Mouse (Mus musculus): ENCODE data around the gene Cd3e. TPM values are rescaled to one million over a fixed set of nuclear protein-coding genes. Genes with fewer than 3 reads are reported as not detected.

The Cd3e gene
- polyA plus RNA-seq, 1 experiment from 2014 or later = not detected

DNA sequence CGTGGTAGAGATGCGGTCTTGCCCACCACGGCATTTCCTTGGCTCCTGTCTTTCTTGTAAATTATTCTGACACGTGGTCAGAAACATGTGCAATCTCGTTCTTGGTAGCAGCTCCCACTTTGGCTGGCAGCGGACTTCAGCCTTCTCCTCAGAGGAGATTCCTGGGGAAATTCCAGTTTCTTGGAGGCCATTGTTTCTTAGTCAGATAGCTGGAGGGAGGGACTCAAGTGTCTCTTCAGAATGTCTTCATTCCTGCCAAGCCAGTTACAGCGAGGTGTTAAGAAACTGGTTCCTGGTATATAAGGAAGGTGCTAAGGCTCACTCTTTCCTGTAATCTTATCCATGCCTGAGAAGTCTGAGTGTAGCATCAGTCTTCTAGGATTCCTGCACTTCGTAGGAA is 17.9 kb upstream of the Cd3e start:
- no peak for DNase-seq
- Histone ChIP-seq H3K27me3 (ENCODE audit: control insufficient read depth, insufficient read depth, low read length) (no peaks in the 10 kb centered on the region), H3K4me3 (replicated peaks; ENCODE audit: low read depth, low read length) (no peak overlapping the region), H3K4me2 (ENCODE audit: low read length) (no peak overlapping the region), H3K36me3 (ENCODE audit: control insufficient read depth, insufficient read depth, low read length) (no peaks in the 10 kb centered on the region), H3K9ac (replicated peaks; ENCODE audit: low read length) (no peak overlapping the region), H3K4me1 (ENCODE audit: control insufficient read depth, insufficient read depth, low read length) (no peaks in the 10 kb centered on the region), H3K27ac (replicated peaks; ENCODE audit: low read depth, low read length) (no peak overlapping the region), H3K9me3 (ENCODE audit: control insufficient read depth, low read length) (no peaks in the 10 kb centered on the region)
- 74% methylated on average over 8 of the region's 8 CpGs for WGBS
- ATAC-seq (ENCODE audit: low FRiP score, low TSS enrichment) = no peak

- DNase-seq (no peak), ATAC-seq (ENCODE audit: low FRiP score, low TSS enrichment) (no peak)
- Histone ChIP-seq H3K36me3 (ENCODE audit: control insufficient read depth, insufficient read depth, low read length) (no peaks in the 10 kb centered on the region), H3K9me3 (ENCODE audit: control insufficient read depth, low read length) (no peaks in the 10 kb centered on the region), H3K4me1 (ENCODE audit: control insufficient read depth, insufficient read depth, low read length) (no peaks in the 10 kb centered on the region), H3K4me2 (ENCODE audit: low read length) (no peak overlapping the region), H3K27ac (replicated peaks; ENCODE audit: low read depth, low read length) (no peak overlapping the region), H3K27me3 (ENCODE audit: control insufficient read depth, insufficient read depth, low read length) (no peaks in the 10 kb centered on the region), H3K9ac (replicated peaks; ENCODE audit: low read length) (no peak overlapping the region), H3K4me3 (replicated peaks; ENCODE audit: low read depth, low read length) (no peak overlapping the region)
- 86% methylated on average over 2 of the region's 2 CpGs for WGBS
Measured at GRCm38 (mm10) chr9:45024187-45024586, 14.8 kb upstream of the Cd3e start.

DNA sequence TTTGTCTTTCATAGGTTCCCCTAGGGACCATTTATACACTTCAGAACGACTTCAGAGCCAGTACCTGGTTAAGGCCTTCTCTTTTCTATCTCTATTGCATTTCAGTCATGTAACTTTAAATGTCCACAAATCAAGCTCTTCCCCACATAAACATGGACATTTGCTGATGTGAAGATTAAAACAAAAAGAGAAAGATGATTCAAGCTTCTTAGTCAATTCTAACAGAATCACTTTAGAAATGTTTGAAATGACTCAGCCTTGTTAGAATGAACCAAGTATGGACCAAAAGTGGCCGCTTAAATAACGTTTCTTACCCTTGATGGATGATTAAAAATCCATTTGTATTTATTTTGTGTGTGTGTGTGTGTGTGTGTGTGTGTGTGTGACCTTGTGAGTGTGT is 14.2 kb upstream of the Cd3e start:
- no peak overlapping the region for H3K9ac ChIP-seq (replicated peaks; ENCODE audit: low read length)
- ATAC-seq (ENCODE audit: low FRiP score, low TSS enrichment) (no peak), DNase-seq (no peak)
- no peaks in the 10 kb centered on the region for H3K4me1 ChIP-seq (ENCODE audit: control insufficient read depth, insufficient read depth, low read length)
- H3K9me3 ChIP-seq (ENCODE audit: control insufficient read depth, low read length) = no peaks in the 10 kb centered on the region
- H3K36me3 ChIP-seq (ENCODE audit: control insufficient read depth, insufficient read depth, low read length) = no peaks in the 10 kb centered on the region
- no peaks in the 10 kb centered on the region for H3K27me3 ChIP-seq (ENCODE audit: control insufficient read depth, insufficient read depth, low read length)
- H3K4me3 ChIP-seq (replicated peaks; ENCODE audit: low read depth, low read length) = no peak overlapping the region
- WGBS = 65% methylated on average over 3 of the region's 3 CpGs
- H3K4me2 ChIP-seq (ENCODE audit: low read length) = no peak overlapping the region
- no peak overlapping the region for H3K27ac ChIP-seq (replicated peaks; ENCODE audit: low read depth, low read length)

DNA sequence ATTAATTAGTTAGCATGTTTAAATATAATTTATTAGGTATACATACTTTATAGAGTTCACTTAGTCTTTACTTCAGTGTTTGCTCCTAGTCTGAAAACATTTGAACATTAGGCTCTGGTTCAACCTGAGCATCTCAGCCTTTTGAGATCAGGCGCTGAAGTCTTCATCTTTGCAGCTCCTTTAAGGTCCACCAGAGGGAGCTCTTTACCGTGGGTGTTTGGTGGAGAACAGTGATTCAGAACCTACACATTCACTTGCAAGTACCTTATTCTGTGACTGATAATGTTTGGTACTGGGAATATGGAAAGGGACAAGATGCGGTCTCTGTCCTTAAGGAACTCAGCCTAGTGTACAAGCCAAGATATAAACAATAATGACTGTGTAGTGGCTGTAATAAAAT is 13.4 kb upstream of the Cd3e start:
- Histone ChIP-seq H3K9ac (replicated peaks; ENCODE audit: low read length) (no peak overlapping the region), H3K4me1 (ENCODE audit: control insufficient read depth, insufficient read depth, low read length) (no peaks in the 10 kb centered on the region), H3K36me3 (ENCODE audit: control insufficient read depth, insufficient read depth, low read length) (no peaks in the 10 kb centered on the region), H3K27me3 (ENCODE audit: control insufficient read depth, insufficient read depth, low read length) (no peaks in the 10 kb centered on the region), H3K9me3 (ENCODE audit: control insufficient read depth, low read length) (no peaks in the 10 kb centered on the region), H3K4me3 (replicated peaks; ENCODE audit: low read depth, low read length) (no peak overlapping the region), H3K4me2 (ENCODE audit: low read length) (no peak overlapping the region), H3K27ac (replicated peaks; ENCODE audit: low read depth, low read length) (no peak overlapping the region)
- DNase-seq (peak; percentile 88), ATAC-seq (ENCODE audit: low FRiP score, low TSS enrichment) (no peak)
- WGBS = 12% methylated on average over 3 of the region's 3 CpGs

DNA sequence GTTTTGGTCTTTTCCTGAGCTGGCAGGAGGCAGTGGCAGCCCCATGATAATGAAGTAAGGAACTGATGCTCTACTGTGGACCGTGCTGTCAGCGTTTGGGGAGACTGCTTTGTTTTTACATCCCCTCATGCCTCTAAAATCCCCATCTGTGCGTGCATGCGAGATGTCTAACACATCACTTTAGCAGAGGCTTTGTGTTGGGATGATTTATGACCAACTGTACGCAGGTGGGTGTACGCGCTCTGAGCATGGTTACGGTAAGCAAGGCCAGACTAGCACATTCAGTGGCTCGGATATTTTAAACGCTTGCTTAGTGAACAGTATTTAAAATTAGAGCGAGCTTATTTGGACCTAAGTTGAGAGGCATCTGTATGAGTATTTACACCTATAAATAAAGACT is 8.6 kb upstream of the Cd3e start:
- no peak overlapping the region for H3K4me3 ChIP-seq (replicated peaks; ENCODE audit: low read depth, low read length)
- no peak for ATAC-seq (ENCODE audit: low FRiP score, low TSS enrichment)
- H3K36me3 ChIP-seq (ENCODE audit: control insufficient read depth, insufficient read depth, low read length) = no peaks in the 10 kb centered on the region
- H3K9ac ChIP-seq (replicated peaks; ENCODE audit: low read length) = no peak overlapping the region
- no peak overlapping the region for H3K27ac ChIP-seq (replicated peaks; ENCODE audit: low read depth, low read length)
- no peaks in the 10 kb centered on the region for H3K27me3 ChIP-seq (ENCODE audit: control insufficient read depth, insufficient read depth, low read length)
- no peak overlapping the region for H3K4me2 ChIP-seq (ENCODE audit: low read length)
- H3K9me3 ChIP-seq (ENCODE audit: control insufficient read depth, low read length) = no peaks in the 10 kb centered on the region
- WGBS = 89% methylated on average over 11 of the region's 11 CpGs
- H3K4me1 ChIP-seq (ENCODE audit: control insufficient read depth, insufficient read depth, low read length) = no peaks in the 10 kb centered on the region
- no peak for DNase-seq

GRCm38 (mm10) chr9:45015841-45016240 is 6.4 kb upstream of the Cd3e start:
- Histone ChIP-seq H3K9ac (replicated peaks; ENCODE audit: low read length) (no peak overlapping the region), H3K4me1 (ENCODE audit: control insufficient read depth, insufficient read depth, low read length) (no peaks in the 10 kb centered on the region), H3K4me2 (ENCODE audit: low read length) (no peak overlapping the region), H3K9me3 (ENCODE audit: control insufficient read depth, low read length) (no peaks in the 10 kb centered on the region), H3K27ac (replicated peaks; ENCODE audit: low read depth, low read length) (no peak overlapping the region), H3K27me3 (ENCODE audit: control insufficient read depth, insufficient read depth, low read length) (no peaks in the 10 kb centered on the region), H3K36me3 (ENCODE audit: control insufficient read depth, insufficient read depth, low read length) (no peaks in the 10 kb centered on the region), H3K4me3 (replicated peaks; ENCODE audit: low read depth, low read length) (no peak overlapping the region)
- ATAC-seq (ENCODE audit: low FRiP score, low TSS enrichment) = no peak
- WGBS = 58% methylated on average over 3 of the region's 3 CpGs
- no peak for DNase-seq

- DNase-seq = no peak
- WGBS = 28% methylated on average over 2 of the region's 2 CpGs
- no peak overlapping the region for H3K9ac ChIP-seq (replicated peaks; ENCODE audit: low read length)
- no peak for ATAC-seq (ENCODE audit: low FRiP score, low TSS enrichment)
- H3K9me3 ChIP-seq (ENCODE audit: control insufficient read depth, low read length) = no peaks in the 10 kb centered on the region
- H3K27ac ChIP-seq (replicated peaks; ENCODE audit: low read depth, low read length) = no peak overlapping the region
- no peaks in the 10 kb centered on the region for H3K36me3 ChIP-seq (ENCODE audit: control insufficient read depth, insufficient read depth, low read length)
- no peak overlapping the region for H3K4me3 ChIP-seq (replicated peaks; ENCODE audit: low read depth, low read length)
- no peak overlapping the region for H3K4me2 ChIP-seq (ENCODE audit: low read length)
- no peaks in the 10 kb centered on the region for H3K27me3 ChIP-seq (ENCODE audit: control insufficient read depth, insufficient read depth, low read length)
- no peaks in the 10 kb centered on the region for H3K4me1 ChIP-seq (ENCODE audit: control insufficient read depth, insufficient read depth, low read length)
Measured at GRCm38 (mm10) chr9:45014879-45015278, 5.5 kb upstream of the Cd3e start.

DNA sequence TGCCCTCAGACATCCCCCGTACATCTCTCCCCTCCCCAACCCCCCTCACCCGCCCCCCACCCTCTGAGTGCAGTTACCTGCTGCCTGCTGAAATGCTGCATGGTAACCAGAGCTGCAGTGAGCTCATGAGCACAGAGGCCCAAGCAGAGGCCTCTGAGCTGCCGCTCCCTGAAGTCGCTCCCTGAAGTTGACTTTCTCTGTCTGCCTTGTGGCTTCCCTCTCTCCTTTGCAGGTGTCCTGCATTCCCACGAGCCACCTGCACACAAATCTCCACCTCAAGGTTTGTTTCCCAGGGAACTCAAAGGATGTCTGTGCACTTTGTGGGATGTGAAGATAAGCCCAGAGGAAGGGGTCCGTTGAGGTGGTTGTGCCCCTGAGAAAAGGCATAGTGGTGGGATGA is 1.9 kb upstream of the Cd3e start:
- ATAC-seq (ENCODE audit: low FRiP score, low TSS enrichment) (no peak), DNase-seq (no peak)
- Histone ChIP-seq H3K4me2 (ENCODE audit: low read length) (no peak overlapping the region), H3K9me3 (ENCODE audit: control insufficient read depth, low read length) (no peaks in the 10 kb centered on the region), H3K27ac (replicated peaks; ENCODE audit: low read depth, low read length) (no peak overlapping the region), H3K9ac (replicated peaks; ENCODE audit: low read length) (no peak overlapping the region), H3K4me1 (ENCODE audit: control insufficient read depth, insufficient read depth, low read length) (no peaks in the 10 kb centered on the region), H3K36me3 (ENCODE audit: control insufficient read depth, insufficient read depth, low read length) (no peaks in the 10 kb centered on the region), H3K4me3 (replicated peaks; ENCODE audit: low read depth, low read length) (no peak overlapping the region), H3K27me3 (ENCODE audit: control insufficient read depth, insufficient read depth, low read length) (no peaks in the 10 kb centered on the region)
- WGBS = 57% methylated on average over 6 of the region's 6 CpGs

GRCm38 (mm10) chr9:45010461-45010860 is 1.0 kb upstream of the Cd3e start:
- H3K9ac ChIP-seq (replicated peaks; ENCODE audit: low read length) = no peak overlapping the region
- ATAC-seq (ENCODE audit: low FRiP score, low TSS enrichment) = no peak
- WGBS = 74% methylated on average over 4 of the region's 4 CpGs
- no peak overlapping the region for H3K27ac ChIP-seq (replicated peaks; ENCODE audit: low read depth, low read length)
- DNase-seq = peak; percentile 5
- H3K36me3 ChIP-seq (ENCODE audit: control insufficient read depth, insufficient read depth, low read length) = no peaks in the 10 kb centered on the region
- no peak overlapping the region for H3K4me3 ChIP-seq (replicated peaks; ENCODE audit: low read depth, low read length)
- no peaks in the 10 kb centered on the region for H3K27me3 ChIP-seq (ENCODE audit: control insufficient read depth, insufficient read depth, low read length)
- H3K4me2 ChIP-seq (ENCODE audit: low read length) = no peak overlapping the region
- no peaks in the 10 kb centered on the region for H3K4me1 ChIP-seq (ENCODE audit: control insufficient read depth, insufficient read depth, low read length)
- no peaks in the 10 kb centered on the region for H3K9me3 ChIP-seq (ENCODE audit: control insufficient read depth, low read length)

All from midbrain, embryonic 14.5 days (tissue).